Mouse (Mus musculus): ENCODE data around the gene Higd2a.

Higd2a gene

DNA sequence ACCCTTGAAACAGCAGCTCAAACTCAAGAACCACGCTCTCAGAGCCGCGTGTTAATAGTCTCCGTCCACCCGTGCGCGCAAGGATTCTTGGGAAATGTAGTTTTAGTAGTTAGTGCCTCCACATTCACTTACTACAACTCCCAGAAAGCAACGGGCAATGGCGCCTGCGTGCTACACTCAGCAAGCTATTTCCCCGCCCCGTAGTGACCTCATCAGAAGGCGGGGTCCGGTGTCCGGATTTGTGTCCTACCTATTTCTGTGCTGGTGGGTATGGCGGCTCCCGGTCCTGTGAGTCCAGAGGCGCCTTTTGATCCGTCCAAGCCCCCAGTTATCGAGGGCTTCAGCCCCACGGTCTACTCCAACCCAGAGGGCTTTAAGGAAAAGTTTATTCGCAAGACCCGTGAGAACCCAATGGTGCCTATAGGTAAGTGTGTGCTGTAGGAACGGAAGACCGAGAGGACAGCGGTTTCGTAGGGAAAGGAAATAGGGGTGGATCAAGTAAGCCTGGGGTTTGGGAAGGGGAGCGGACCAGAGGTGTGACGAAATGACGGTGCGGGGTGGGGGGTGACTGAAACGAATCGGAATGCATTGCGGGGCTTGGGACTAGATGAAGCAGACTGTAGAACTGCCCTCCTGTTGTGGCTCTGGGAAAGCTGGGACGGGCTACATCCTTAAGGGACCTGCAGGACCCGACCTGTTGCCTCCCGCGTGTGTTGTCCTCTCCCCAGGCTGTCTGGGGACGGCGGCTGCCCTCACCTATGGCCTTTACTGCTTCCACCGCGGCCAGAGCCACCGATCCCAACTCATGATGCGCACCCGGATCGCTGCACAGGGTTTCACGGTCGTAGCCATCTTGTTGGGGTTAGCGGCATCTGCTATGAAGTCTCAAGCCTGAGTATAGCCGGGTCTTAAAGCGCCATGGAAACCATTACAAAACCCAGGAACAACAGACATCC is at the start of gene Higd2a, which contains the start of gene Nop16:
TSS of gene Higd2a (plus strand) at position 212 of the 956 bp plus-strand sequence.
TSS of gene Nop16 (minus strand) at position 95 of the 956 bp plus-strand sequence.
- in situ Hi-C loops (cut with MboI; ENCODE audit: low sequenced_read_pairs): no loop called here

DNA sequence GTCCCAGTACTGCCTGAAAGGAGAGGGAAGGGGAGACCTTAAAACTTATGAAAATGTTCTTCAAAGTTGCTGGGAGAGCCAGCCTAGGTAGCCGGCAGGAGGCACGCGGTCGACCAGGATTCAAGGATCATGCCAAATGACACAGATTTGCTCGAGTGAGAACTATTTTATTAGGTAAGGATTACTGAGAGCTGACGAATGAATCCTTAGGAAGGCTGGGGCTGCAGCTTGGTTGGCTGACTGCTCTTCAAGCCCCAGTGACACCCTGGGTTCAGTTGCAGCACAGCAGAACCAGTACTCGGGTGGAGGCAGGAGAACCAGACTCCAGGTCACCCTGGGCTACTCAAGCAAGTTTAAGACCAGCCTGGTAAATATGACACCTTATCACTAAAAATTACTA is 42.0 kb upstream of the Higd2a start:
- in situ Hi-C loops (cut with MboI; ENCODE audit: low sequenced_read_pairs): no loop called here

DNA sequence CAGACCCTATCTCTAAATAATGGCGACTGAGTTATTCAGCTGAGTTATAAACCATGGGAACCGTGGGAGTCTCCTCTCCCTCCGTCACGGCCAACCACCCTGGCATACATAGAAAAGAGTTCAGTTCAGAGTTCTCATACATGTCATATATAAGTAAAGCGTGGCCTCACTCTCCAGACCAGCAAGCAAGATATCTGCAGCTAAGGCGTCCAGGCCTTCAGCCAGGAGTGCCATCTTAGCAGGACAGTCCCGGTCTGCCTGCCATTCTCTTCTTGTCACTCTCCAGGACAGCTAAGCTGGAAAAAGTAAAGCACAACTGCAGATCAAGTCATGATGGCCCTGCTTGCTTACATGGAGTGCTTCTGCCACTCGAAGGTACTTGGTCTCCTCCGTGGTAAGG is 33.8 kb upstream of the Higd2a start:
- in situ Hi-C loops (cut with MboI; ENCODE audit: low sequenced_read_pairs): no loop called here

DNA sequence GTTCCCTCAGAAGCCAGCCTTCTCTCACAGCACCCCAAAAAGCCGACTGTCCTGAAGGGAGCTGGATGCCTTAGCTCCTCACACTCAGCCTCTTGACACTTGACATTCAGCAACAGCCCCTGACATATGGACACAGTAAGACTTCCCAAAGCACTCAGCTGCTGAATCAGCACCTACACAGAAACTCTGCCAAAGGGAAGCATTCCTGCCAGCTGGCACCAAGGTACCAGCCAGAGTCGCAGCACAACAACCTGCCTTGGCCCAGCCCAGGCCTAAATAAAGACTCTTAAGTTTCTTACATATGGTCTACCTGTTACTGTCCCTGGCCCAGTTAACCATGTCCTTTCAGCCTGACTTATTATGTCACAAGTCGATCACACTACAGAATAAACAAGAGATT is 33.2 kb upstream of the Higd2a start:
- in situ Hi-C loops (cut with MboI; ENCODE audit: low sequenced_read_pairs): no loop called here

DNA sequence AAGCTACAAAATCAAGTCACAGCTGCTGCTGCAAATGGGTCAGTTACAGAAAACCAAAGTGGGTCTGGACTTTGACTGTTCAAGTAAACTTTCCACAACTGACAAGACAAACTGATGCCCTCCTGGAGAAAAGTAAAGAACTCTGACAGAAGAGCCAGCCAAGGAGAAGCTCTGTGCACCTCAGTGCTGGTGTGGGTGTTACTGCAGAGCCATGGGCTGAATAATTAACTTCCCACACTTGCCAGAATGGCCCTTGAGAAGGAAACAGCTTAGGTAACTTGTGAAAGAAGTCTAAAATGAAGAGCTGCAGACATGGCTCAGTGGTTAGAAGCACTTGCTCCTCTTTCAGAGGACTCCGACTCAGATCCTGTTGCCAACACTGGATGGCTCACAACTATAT is 32.4 kb upstream of the Higd2a start:
- in situ Hi-C loops (cut with MboI; ENCODE audit: low sequenced_read_pairs): no loop called here

DNA sequence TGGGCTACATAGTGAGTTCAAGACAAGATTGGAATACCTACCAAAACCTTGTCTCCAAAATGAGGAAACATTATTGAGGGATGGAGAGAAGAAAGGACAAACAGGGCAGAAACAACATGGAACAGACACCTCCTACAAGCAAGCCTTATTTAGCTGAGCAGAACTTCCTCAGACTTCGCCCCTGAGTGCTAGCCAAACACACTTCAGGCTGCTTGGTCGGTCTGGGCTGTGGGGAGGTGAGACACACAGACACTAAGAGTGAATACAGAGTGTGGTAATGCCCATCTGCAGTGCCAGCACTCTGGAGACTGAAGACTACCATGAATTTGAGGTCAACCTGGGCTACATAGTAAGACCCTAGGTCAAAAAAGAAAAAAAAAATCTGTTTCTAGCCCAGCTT is 30.4 kb upstream of the Higd2a start:
- in situ Hi-C loops (cut with MboI; ENCODE audit: low sequenced_read_pairs): no loop called here

DNA sequence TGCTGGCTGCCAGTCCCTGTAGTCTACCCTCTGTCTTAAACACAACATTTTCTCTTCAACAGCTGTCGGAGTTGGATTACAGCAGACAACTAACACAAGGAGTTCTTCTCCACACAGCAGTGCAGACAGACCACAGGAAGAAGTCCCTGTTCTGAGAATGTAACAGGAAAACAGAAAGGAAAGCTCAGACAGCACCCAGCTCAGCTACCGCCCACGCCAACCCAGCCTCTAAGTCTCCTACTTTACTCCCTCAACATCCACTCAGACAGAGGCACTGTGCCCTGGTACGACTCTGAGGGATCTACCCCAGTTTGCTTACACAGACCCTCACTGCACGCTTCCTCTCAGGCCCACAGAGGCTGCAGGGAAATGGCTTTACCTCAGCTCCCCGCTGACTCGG is 29.4 kb upstream of the Higd2a start:
- in situ Hi-C loops (cut with MboI; ENCODE audit: low sequenced_read_pairs): no loop called here

DNA sequence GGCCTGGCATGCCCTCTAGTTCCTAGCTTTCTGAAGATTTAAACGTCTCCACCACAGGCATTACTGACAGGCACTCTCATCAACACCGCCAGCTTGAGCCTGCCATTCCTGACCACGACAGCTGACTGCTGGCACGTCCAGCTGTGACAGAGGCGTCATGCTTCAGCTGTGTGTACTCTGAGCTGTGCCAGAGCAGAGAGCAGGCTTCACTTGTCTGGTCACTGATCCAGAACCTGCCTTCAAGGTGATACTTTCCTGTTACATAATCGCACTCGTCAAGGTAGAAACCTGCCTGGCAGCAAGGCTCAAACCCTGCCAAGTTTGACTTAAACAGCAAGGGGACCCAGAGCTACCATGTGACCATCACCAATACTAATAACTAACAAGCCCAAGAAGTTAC is 27.4 kb upstream of the Higd2a start:
- in situ Hi-C loops (cut with MboI; ENCODE audit: low sequenced_read_pairs): no loop called here

DNA sequence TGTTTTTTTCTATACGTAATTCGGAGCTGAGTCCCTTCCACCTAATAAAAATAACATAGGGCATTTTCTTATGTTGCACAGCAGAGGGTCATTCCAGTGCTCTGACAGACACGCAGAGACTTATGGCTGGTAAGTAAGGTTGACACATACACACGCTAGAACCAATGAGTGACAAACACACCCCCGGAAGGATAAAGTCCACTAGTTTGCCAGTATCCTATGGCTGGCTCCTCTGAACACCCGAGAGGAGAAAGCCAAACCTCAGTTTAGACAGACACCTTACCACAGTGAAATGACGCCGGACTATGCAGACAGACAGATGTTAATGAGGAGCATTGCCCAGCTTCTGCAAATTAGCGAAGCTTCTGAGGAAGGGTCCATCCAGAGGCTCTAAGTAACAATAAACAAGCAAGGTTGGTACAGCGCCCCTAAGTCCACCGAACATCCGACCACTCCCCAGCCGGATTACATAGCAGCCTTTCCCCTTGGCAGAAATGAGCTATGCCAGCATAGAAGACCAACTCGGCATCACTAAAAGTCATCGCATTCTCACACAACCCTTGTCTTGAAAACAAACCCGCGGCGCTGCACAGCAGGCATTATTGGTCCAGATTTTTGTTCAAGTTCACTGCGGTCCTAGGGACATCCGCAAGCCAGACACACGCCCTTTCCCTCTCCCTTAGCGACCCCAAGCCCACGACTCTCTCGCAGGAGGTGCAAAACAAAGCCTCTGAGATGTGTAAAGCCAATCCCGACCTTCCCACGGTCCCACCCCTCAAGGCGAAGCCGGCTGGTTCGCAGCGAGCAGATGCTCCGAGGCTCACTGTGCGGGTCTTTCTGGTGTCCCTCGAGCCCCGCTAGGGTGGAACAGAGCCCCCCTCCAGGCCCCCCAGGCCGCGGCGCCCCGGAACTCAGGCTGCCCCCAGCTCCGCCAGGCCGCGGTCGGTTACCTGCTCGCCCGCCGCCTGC is 25.5 kb upstream of the Higd2a start:
- in situ Hi-C loops (cut with MboI; ENCODE audit: low sequenced_read_pairs): no loop called here

DNA sequence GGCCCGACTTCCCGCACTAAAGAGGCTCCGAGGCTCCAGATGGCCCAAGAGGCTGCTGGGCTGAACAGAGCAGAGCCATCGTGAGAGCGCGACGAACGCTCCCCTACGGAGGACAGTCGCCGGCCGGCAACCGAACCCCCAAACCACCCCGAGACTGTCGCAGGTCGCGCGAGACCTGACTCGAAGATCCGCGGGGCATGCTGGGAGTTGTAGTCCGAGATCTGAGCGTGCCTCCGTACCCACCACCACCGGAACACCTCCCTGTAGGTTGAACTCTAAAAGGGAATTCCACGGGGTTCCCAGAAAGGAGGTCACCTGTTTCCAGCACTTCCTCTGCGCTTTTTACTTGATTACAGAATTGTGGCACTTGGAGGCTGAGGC is 24.8 kb upstream of the Higd2a start, which contains the start of gene 4833439L19Rik:
TSS of gene 4833439L19Rik (minus strand) at position 235 of the 381 bp plus-strand sequence.
- in situ Hi-C loops (cut with MboI; ENCODE audit: low sequenced_read_pairs): no loop called here

DNA sequence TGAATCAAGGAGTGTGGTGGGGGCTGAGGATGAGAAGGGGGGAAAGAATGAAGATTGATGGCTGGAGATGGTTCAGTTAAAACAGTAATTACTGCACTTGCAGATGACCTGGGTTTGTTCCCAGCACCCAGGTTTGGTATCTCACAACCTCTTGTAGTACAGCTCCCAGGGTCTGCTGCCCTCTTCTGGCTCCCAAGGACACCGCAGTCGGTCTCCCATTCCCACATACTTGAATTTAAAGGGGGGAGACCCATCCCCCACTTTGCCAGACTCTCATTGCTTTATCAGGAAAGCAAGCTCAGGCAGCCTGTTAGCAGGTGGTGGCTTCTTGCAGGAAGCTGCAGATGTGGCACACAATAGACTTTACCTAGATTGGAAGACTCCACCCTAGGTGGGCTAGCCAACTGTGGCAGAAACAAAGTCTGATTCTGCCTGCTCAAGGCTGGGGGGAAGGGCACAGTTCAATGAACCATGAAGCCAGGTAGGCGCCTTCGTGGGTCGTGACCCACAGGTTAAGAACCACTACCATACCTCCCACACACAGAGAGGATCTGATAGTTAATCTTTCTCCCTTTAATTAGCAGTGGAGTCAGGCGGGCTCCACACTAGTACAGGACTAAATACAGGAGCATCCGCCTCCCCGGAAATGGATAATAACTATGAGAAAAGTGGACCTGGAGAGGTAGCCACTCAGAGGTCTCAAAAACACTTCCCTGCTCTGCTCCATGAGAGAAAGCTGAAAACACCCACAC is 24.2 kb upstream of the Higd2a start:
- in situ Hi-C loops (cut with MboI; ENCODE audit: low sequenced_read_pairs): no loop called here

DNA sequence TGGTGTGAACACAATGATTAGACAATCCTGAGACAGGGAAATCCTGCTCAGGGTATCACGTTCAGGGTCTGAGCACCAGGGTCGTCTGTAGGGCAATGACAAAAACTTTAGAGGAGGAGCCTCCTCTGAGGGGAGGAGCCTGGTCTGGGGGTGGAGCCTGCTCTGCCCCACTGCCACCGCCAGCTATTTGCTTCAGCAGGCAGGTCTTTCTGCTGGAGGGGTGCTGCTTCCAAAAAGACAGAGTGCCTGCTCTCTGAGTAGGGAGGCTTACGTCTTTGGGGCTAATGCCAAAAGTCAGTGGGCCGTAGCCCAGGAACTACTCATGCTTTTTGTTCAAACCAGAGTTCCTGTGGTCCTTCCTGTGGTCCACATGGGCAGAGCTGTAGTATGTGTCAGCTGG is 21.6 kb upstream of the Higd2a start:
- in situ Hi-C loops (cut with MboI; ENCODE audit: low sequenced_read_pairs): no loop called here

DNA sequence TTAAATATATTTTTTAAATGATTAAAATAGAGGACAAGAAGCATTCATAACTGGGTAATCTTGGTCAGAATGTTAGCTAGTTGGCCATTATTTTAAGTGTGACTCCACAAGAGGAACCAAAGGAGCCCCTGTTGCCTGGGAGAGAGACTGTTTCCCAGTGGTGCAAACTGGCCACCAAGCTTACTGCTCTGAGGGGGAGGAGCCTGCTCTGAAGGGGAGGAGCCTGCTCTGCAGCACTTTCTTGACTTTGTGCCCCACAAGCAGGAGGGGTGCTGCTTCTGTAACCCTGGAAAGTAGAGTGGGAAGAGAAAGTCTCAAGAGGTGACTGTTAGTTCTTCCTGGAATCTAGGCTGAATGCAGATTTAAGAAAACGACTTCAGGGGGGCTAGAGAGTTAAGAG is 20.7 kb upstream of the Higd2a start:
- in situ Hi-C loops (cut with MboI; ENCODE audit: low sequenced_read_pairs): no loop called here

DNA sequence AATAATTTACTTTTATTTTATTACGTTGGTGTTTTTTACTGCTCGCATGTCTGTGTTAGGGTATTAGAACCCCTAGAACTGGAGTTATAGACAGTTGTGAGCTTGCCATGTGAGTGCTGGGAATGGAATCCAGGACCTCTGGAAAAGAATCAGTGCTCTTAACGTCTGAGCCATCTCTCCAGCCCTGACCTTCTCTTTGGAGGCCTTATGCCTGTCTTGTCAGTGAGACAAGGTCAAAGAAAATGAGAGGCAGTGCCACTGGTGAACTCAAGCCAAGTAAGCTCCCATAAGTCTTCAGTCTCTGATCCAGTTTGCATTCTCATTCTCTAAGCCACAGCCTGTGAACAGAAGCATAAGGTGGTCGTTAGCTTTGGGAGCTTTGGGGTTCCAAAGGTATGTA is 19.3 kb upstream of the Higd2a start:
- in situ Hi-C loops (cut with MboI; ENCODE audit: low sequenced_read_pairs): no loop called here

DNA sequence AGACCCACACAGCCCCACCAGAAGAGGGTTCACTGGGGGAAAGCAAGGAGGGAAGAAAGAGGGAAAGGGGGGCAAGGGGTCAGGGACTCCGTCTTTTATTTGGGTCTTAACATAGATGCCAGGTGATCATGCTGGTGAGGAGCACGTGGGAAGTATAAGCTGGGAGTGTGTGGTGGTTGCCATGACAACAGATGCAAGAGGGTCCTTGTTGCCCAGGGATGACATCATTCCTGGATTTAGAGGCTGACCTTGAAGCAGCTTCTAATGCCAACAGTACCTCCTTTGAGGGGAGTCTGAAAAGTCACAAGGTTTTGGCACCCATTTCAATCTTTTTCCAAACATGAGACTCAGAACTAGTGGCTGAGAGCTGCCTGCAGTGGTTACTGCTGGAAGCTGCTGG is 18.4 kb upstream of the Higd2a start:
- in situ Hi-C loops (cut with MboI; ENCODE audit: low sequenced_read_pairs): no loop called here

DNA sequence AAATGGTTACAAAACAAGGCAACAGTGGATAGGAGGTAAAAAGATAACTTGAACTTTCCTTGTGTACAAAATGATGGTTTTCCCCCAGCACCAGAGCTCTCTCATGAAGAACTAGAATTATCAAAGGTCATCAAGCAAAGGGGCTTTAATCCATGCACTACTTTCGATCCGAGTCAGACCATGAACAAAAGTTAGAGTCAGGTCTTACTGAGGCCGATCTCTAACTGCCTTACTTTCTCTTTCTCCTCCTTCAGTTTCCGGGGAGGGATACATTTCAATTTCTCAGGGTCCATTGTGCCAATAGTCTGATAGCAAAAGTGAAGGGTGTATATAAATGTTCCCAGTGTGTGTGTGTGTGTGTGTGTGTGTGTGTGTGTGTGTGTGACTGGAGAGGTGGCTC is 17.4 kb upstream of the Higd2a start:
- in situ Hi-C loops (cut with MboI; ENCODE audit: low sequenced_read_pairs): no loop called here

DNA sequence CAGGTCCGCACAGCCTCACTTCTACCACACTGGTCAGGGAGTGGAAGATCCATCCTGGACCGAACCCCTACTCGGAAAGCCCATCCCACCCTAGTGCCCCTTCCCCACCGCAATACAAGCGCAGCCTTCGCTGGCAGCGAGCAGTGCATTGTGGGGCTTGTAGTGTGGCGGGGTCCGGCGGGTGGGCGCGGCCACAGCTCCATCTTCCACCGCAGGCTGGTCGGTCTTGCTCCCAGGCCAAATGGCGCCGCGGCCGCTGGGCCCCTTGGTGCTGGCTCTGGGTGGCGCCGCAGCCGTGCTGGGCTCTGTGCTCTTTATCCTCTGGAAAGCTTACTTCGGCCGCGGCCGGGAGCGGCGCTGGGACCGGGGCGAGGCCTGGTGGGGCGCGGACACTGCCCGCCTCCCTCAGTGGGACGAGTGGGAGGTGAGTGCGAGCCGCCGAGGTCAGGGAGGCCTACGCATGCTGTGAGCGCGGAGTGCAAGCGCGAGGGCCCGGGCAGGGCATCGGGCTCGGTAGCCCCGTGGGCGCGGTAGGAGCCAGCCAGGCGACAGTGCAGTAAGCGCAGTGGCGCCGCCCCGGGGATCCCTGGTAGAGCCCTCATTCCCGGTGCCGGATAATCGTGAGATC is 15.0 kb upstream of the Higd2a start, which contains the start of gene Arl10:
TSS of gene Arl10 (plus strand) at position 162 of the 628 bp plus-strand sequence.
- in situ Hi-C loops (cut with MboI; ENCODE audit: low sequenced_read_pairs): no loop called here

DNA sequence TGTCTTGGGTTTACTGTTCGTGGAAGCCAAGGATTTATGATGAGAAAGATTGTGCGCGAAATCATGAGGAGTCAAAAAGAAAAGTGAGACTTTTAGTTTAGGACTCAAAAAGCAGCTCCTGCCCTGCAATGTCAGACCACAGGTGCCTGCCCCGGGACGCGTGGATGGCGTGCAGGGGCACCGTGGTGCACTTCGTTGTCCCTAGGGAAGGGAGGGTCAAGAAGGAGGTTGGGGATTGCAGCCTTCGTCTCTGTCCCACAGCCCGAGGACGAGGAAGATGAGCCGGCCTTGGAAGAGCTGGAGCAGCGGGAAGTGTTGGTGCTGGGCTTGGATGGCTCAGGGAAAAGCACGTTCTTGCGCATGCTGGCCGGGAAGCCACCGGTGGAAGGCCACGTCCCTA is 14.5 kb upstream of the Higd2a start:
- in situ Hi-C loops (cut with MboI; ENCODE audit: low sequenced_read_pairs): no loop called here

DNA sequence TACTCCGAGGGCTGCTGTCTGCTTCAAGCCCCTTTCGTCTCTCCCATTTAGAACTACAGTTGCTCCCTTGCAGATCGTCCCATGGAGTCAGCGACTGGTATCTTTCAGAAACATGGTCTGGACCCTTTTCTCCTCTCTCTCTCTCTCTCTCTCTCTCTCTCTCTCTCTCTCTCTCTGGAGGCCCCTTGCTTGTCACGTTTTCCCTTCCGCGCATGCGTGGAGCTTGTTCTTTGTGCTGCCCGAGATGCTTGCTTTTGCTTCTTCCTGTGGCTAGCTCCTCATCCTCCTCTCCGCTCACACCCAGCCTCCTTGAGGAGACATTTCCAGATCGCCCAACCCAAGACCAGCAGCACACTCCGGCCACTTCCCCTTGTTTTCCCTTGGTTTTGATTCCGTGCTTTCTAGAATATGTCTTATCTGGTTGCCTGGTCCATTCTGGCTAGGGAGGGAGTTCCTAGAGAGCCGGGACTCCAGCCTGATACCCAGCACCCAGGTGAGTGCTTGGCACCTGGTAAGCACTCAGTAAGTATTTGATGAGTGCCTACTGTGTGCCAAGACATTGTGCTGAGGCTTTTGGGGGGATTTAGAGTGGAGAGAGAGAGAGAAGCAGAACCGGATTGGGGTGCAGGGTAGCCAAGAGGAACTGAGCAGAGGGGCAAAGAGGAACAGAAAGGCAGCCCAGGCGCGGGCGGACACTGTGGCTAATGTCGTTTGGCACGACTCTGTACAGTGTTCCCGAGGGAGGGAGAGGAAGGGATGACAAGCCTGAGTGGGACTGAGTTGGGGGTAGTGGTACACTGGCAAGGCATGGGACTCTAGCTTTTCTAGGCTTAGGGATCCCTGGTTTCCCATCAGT is 12.1 kb upstream of the Higd2a start:
- in situ Hi-C loops (cut with MboI; ENCODE audit: low sequenced_read_pairs): no loop called here

All from CH12F3 (cell line).